Mouse (Mus musculus) embryonic fibroblast, embryonic 13.5 days (primary cell): Measurements from ENCODE around the gene AI481877.

Experiments
- CTCF ChIP-seq: IDR thresholded peaks from 2 replicates; pipeline ENCODE4 v1.5.1; 2011; ENCODE audit warnings: mild to moderate bottlenecking, control low read depth, low read length, moderate library complexity, borderline replicate concordance; ENCODE audit not compliant: insufficient read depth
- POLR2A ChIP-seq: IDR thresholded peaks from 2 replicates; pipeline ENCODE4 v1.6.1; 2011; ENCODE audit warnings: low read depth, mild to moderate bottlenecking, control low read depth, low read length, moderate library complexity

- TF ChIP-seq POLR2A: no peak
- no peak for TF ChIP-seq CTCF
Measured at GRCm38 (mm10) chr4:58994762-58995161, 144.0 kb downstream of the AI481877 start, which contains the start of gene Dnajc25.
